Mouse (Mus musculus) mesoderm, embryonic 11.5 days (tissue): ENCODE results near the gene Rnf151.
"Not testable (repeated sequence)": the region's sequence is repeated elsewhere in the genome, so short reads cannot be mapped to it uniquely, and the experiment has no call there.

Experiments
- DNase-seq: peaks from one replicate; pipeline ENCODE4 v3.0.0-alpha.2; 2012; ENCODE audit warnings: low read depth, low spot score

Gene Rnf151

DNA sequence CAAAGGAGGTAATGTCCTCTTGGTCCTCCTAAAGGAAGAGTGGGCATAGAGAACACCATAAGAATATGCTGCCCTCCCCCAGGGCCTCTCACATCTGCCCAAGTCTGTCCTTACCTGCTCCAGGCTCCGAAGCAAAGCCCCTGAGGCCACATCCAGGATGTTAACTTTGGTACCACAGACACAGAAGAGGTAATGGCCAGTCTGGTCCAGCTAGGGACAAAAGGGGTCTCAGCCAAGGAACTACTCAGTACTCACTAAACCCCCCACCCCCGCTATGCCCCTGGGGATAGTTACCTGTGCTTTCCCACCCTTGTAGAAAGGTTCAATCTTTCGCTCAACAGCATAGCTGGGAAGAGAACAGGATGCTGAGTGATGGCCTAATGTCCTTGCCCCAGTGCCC is 12.0 kb downstream of the Rnf151 start:
- no peak for DNase-seq

DNA sequence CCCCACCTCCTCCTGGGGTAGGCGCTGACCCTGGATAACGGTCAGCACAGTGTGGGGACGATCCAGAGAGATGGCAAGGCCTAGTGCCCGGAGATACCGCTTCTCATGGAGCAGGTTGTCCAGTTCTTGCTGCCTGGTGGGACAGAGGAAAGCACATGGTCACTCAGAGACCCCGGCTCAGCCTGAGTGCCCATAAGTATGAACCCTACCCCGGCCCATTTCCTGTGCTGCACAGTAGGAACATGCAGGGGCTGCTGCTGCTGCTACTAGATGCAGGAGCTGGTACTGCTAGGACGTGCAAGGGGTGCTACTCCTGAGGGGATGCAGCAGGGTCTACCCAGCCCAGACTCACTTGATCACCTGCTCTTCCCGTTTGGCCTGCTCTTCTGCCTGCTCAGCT is 16.6 kb downstream of the Rnf151 start:
- no peak for DNase-seq

- no peak for DNase-seq
Observed at GRCm38 (mm10) chr17:24699473-24699872, 18.4 kb downstream of the Rnf151 start.

DNA sequence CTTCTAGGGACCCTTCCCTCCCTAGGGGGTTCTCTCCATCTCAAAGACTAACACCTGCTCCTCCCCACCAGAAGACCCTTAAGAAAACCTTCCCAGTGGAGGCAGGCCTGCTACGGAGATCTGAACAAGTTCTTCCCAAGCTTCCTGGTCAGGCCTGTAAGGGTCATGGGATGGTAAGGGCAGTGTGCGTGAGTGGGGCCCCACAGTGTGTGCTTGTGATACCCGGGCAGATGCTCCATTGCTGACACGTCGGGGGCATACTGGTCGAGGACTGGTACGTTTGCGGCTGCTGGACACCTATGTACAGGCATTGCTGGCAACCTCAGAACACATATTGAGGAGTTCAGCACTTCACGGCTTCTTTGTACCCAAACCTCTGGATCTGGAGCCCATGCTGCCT is 19.1 kb downstream of the Rnf151 start:
- no peak for DNase-seq

- DNase-seq, result no peak
Observed at GRCm38 (mm10) chr17:24697985-24698384, 19.9 kb downstream of the Rnf151 start.

DNA sequence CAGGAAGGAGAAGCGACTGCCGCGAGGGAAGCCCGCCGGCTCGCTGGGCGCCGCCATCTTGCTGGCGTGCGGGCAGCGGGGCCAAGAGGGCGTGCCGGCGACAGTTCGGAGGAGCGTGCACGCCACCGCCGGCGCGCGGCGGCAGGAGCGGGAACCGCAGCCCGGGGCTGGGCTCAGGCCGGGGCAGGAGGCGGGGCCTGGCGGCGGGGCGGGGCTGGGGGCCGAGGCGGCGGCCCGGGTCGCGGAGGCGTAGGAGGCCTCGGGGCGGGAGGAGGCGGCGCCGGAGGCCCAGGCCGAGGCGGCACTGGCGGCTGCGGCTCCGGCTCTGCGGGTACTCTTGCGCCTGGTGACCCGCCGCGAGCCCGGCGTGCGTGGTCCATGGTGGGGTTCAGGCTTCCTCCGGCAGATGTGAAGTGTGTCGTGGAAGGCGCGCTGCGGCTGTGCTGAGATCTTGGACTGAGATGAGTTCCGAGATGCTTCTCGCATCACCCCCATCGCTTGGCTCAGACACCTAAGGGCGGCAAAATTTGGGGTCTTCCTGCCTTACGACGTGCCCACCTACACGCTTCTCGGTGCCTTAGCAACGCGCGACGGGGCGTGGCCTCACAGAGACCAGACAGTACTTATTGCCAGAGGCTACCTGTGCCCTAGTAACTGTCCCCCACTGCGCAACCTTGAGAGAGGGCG is 21.7 kb downstream of the Rnf151 start, which contains the start of the genes Gfer and Noxo1:
Gfer (minus strand) TSS at position 146 of the 687 bp plus-strand sequence.
Noxo1 (plus strand) TSS at position 224 of the 687 bp plus-strand sequence.
- peak; percentile 90 for DNase-seq

GRCm38 (mm10) chr17:24695326-24696010 is 22.4 kb downstream of the Rnf151 start:
- DNase-seq, result no peak

- no peak for DNase-seq
Observed at GRCm38 (mm10) chr17:24692385-24692784, 25.5 kb downstream of the Rnf151 start.

DNA sequence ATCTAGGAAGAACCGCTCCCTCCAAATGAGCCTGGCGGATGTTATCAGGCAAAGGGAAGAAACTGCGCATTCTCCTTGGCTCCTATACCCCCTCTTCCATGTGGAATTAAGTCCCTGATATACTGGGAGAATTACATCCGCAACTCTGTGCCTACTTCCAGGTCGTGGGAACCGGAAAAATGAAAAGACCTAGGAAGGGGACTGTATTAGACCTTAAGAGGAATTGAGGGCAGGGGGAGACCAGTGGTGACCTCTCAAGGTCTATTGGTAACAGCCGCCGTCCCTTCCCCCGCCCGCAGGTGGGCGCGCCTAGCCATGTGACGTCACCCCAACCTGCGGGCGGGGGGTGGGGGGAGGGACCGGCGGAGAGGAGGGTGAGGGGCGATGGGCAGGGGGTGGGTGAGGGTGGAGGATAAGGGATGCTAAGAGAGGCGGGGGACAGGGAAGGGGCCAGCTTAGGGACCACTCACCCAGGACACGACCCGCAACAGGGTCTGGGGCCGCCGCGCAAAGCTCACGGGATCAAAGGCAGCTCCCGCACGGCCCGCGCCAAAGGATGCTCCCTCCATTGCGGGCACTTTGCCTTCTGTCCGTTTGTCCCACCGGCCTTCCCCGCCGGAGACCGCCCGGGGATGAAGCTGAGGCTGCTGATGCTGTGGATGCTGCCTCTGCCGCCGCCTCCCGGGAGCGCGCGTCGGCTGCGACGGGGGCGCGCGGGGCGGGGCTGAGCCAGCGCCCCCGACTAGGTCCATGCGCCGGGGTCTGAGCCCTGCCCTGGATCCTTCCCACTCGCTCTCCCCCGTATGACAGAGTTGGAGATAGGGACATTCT is 28.4 kb downstream of the Rnf151 start, which contains the start of gene Syngr3:
Syngr3 (minus strand) TSS at position 705 of the 831 bp plus-strand sequence.
- no peak for DNase-seq

GRCm38 (mm10) chr17:24687599-24687998 is 30.3 kb downstream of the Rnf151 start:
- DNase-seq, result no peak

- no peak for DNase-seq
Observed at GRCm38 (mm10) chr17:24687146-24687595, 30.7 kb downstream of the Rnf151 start.

DNA sequence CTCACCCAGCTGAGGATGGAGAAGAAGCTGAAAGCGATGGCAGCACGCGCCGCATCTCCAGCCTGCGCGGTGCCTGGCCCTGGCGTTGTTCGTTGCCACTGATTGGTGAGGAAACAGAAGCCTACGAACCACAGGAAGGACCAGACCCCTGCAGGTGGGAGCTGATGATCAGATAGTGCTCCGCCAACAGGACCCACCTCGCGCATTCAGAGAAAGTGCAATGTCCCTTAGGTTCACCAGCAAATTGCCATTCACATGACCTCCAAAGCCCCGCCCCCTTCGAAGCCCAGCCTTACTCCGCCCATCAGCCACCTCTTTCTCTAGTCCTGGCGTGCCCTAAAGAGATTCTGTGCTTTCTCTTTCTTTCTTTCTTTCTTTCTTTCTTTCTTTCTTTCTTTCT is 31.3 kb downstream of the Rnf151 start:
- no peak for DNase-seq

DNA sequence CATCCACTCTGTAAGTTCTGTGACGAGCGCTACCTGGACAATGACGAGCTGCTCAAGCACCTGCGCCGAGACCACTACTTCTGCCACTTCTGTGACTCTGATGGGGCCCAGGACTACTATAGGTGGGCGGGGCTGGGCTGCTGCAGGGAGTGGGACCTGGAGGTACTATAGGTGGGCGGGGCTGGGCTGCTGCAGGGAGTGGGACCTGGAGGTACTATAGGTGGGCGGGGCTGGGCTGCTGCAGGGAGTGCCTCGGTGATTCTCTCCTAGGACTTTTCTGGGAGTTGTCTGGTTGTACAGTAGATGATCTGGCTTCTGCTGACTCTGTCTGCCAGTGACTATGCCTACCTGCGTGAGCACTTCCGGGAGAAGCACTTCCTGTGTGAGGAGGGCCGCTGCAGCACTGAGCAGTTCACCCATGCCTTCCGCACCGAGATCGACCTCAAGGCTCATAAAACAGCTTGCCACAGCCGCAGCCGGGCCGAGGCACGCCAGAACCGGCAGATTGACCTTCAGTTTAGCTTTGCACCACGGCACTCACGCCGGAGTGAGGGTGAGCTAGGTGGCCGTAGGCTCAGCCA is 40.3 kb downstream of the Rnf151 start:
- DNase-seq, result no peak

DNA sequence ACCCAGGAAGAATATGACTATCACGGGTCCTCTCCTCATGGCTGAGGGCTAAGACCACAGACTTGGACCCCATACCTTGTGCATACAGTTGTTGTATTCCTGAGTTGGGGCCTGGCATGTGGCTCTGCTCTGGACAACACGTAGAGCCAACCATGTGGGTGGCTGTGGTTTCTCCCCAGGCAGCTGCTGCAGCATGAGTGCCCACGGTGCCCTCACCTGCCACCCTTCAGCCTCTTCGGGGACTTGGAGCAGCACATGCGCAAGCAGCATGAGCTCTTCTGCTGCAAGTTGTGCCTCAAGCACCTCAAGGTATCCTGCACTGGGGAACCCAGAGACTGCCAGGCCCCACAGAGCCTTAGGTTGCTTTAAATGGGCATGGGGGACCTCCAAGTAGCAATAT is 41.0 kb downstream of the Rnf151 start:
- DNase-seq, result no peak

DNA sequence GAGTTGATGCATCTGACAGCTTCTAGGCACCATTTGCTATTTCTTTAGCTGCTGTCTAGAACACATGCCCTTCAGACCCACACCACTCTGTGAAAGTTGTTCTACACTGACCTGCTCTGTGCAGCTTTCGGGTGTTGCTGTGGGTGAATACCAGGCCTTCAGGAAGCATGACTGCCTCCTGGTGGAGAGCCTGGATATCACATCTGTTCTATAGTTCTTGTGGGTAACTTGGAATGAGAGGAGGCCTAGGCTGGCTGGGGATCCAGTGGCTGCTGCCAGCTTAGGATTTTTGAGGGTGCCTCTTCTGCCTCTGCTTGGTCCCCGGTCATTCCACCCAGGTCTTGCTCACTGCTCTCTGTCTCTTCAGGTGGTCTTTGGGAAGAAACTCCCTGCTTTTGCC is 41.7 kb downstream of the Rnf151 start:
- peak; percentile 84 for DNase-seq

DNA sequence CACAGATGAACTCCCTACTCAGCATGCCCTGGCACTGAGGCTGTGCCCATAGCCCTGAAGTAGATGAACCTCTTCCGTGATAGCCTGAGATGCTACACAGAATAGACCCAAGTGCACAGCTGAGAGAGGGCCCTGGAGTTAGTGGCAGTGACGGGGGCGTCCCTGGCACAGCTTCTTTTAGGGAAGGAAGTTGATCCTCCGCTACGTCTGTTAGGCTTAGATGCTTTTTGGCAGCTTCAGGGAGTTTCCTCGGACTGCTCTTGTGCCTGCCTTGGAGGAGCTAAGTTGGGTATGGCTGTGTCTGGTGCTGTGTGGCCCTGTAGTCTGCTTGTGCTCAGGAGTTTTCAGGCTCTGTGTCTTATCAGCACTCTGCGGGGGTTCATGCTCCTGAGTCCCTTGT is 43.6 kb downstream of the Rnf151 start:
- DNase-seq, result no peak

DNA sequence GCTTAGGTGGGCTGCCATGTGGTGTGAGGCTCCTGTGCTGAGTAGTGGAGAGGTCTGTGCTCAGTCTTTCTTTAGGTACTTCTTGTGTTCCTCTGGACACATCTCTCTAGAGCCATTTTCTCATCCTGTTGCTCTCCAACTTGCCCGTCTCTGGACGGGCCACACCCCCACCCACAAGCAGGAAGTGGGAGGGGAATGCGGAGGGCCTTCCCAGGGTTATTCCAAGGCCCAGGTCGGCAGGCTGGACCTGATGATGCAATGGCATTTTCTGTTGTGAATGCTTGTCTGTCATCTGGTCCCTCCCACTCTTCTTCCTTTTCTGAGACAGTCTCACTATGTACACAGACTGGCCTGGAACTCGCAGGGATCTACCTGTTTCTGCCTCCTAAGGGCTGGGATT is 45.7 kb downstream of the Rnf151 start:
- no peak for DNase-seq

- no peak for DNase-seq
Observed at GRCm38 (mm10) chr17:24671346-24671745, 46.5 kb downstream of the Rnf151 start.

DNA sequence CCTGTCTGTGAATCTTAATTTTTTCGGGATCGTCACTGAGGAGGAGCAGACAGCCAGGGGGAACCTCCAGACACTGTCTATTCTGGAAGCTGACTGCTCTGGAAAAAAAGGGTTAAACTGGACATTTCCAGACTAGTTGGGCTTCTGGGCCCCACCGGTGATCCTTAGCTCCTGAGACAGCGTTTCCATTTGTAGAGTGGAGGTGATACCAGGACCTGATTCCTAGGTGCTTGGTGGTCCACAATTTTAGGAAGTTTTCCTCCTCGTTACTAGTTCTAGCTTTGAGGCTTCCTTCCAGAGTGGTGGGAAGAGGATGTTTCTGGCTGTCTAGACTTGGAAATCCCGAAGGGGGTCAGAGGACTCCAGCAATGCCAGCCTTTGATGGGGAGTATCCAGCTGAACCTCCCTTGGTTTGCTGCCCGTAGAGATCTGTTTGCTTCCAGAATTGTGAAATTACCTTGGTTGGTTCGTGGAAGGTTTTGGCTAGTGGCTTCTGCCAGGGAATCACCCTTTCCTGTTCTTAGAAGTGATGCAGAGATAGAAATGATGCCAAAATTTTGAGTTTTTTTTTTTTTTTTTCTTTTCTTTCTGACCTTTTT is 47.5 kb downstream of the Rnf151 start:
- DNase-seq, result no peak

- DNase-seq, result peak; percentile 95
Observed at GRCm38 (mm10) chr17:24669545-24670245, 48.2 kb downstream of the Rnf151 start, which contains the start of gene Zfp598. Gene Zfp598, plus strand, starts transcription at chr17:24669687.

DNA sequence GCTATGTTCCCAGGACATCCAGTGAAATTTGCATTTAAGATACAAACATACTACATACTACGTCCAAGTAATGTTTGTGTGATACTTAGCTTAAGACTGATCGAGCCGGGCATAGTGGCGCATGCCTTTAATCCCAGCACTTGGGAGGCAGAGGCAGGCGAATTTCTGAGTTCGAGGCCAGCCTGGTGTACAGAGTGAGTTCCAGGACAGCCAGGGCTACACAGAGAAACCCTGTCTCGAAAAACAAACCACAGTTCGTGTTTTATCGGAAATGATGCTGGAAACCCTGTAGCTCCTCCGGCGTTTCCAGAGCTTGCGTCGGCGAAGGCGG is 48.7 kb downstream of the Rnf151 start:
- not testable (repeated sequence) for DNase-seq
